Mouse (Mus musculus) urinary bladder, postnatal 25 days (tissue): ENCODE results near the gene Wasf2.
"Not testable (repeated sequence)": the region's sequence is repeated elsewhere in the genome, so short reads cannot be mapped to it uniquely, and the experiment has no call there.

Source experiments
- DNase-seq: peaks from one replicate; pipeline ENCODE4 v3.0.0; 2022; ENCODE audit warnings: low spot score

Wasf2 gene

GRCm38 (mm10) chr4:133129931-133130889 is at the start of gene Wasf2:
TSS of gene Wasf2 (plus strand) at chr4:133130505.
- peak; percentile 87 for DNase-seq

DNA sequence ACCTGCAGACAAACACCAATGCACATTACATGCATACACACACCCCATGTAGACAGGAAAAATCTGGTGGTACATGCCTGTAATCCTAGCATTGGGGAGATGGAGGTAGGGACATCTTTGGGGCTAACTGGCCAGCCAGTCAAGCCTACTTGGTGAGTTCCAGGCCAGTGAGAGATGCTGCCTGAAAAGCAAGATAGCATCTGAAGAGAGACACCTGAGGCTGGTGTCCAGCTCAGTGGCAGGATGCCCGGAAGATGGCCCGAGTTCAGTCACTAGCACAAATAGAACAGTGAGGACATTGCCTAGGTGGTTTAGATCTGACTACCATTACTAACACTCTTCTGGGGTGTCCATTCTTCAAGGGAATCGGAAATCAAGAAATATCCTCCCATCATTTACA is 49.4 kb upstream of the Wasf2 start:
- no peak for DNase-seq

DNA sequence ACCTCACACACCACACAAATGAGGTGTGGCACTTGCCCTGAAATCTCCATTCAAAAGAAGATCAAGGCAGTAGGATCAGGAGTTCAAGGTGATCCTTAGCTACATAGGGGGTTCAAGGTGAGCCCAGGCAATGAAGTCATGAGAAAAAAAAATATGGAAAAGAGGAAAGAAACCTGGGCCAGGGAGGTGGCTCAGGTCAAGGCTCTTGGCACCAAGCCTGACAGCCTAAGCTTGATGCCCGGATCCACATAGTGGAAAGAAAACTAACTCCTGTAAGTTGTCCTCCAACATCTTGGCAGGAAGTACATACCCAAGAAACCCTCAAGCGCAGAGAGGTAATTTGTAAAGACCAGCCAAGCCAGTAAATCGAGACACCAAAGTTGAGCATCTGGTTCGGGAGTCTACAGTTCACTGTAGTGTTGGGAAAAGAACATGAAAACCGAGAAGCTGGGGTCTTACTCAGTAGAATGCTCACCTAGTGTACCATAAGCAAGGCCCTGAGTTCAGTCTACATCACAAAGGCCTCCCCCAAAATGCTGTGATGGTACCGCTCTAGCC is 48.0 kb upstream of the Wasf2 start:
- DNase-seq = no peak

DNA sequence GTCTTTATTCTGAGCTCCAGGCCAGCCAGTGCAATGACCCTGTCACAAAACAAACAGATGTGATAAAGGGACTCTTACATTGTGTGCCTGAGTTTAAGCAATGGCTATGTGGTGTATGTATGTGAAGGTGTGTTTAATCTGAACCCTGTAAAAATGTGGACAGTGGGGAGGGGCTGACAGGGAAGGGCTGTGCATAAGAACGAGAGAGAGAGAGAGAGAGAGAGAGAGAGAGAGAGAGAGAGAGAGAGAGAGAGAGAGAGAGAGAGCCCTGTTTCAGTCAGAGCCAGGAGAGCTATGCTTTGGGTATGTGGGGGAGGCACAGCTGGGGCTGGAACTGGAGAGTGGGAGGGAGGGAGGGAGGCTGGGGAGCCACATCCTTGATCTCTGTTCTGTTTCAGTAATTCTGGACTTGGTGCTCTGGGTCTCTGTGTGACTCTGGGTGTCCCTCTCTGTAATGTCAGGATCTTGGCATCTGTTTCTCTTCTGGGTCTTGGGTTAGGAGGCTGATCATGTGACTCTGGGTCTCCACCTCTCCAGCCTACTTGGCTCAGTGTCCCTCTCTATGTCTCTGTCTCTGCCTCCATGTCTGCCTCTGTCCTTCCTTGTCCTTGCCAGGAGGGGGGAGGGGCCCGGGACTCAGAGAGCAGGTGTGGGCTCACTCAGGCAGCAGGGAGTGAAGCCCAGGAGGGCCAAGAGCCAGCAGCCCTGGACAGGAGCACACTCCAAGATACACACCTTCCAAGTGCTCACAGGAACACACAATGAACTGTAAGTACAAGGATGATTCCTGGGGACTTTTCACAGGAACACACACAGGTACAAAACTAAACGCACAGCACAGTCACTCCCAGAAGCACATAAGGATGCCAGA is 46.1 kb upstream of the Wasf2 start:
- no peak for DNase-seq

DNA sequence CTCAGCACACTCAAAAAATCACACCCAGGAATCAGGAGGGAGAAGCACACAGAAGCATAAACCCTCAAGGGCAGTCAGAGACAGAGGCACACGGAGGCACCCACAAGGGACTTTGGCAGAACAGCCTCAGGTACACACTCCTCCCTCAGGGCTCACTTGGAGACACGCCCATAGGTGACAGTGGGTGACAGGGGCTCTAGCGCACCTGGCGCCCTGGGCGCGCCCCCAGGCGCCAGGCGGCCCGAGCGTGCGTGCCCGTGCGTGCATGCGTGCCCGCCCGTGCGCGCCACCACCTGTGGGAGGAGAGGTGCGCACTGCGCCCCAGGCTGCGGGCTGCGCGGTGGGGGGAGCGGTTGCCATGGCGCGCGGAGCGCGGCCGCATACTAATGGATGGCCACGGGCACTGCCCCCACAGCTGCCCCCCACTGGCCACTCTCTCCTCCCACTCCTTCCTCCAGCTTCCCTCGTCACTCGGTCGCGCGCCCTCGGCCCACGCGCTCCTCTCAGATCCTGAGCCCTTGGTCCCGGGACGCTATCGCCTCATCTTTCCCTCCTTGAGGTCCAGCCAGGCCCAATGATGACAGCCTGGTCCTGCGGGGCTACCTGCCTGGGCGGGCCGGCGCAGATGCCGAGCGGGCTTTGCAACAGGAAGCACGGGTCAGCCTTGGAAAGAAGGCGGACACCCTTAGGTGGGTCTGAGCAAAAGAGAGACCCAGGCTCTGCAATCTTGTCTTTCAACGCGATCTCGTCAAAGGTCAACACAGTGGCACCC is 45.1 kb upstream of the Wasf2 start:
- peak; percentile 57 for DNase-seq

- no peak for DNase-seq
Measured at GRCm38 (mm10) chr4:133085783-133086342, 44.4 kb upstream of the Wasf2 start.

DNA sequence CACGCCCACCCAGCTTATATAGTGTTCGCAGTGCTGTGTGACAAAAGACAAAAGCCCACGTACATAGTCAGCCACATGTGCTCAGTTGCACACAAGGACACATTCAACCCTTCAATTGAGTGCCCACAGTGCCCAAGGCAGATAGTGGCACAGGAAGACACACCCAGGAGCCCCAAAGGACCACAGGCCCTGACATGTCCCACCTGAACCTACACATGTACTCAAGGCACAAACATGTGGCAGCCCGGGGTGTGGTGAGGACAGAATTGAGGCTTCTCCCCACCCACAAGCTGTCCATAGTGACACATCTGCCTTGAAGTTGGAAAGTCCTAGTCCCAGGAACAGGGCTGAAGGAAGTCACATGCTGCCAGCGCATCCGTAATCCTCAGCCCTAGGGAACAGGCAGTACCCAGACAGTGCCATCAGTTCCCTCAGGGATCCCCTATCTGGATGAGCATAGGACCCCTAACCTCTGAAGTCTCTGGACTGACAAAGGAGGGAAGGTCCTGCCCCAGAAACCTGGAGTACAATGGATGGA is 43.1 kb upstream of the Wasf2 start:
- no peak for DNase-seq

- DNase-seq = no peak
Measured at GRCm38 (mm10) chr4:133087835-133088234, 42.5 kb upstream of the Wasf2 start.

DNA sequence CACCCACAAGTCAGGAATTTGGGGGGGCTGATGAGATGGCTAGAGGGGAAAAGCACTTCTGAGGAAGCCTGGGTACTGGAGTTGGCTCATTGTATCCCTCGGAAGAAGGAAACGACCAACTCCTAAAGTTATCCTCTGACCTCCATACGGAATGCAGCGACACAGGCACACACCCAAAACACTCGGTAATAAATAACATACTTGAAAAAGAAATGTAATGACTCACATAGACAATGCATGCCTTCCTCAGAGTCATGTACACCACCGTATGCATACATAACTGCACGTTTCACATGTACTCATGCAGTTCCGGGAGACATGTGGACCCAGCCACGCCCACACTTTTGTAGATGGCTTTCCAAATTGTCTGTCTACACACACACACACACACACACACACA is 41.0 kb upstream of the Wasf2 start:
- no peak for DNase-seq

DNA sequence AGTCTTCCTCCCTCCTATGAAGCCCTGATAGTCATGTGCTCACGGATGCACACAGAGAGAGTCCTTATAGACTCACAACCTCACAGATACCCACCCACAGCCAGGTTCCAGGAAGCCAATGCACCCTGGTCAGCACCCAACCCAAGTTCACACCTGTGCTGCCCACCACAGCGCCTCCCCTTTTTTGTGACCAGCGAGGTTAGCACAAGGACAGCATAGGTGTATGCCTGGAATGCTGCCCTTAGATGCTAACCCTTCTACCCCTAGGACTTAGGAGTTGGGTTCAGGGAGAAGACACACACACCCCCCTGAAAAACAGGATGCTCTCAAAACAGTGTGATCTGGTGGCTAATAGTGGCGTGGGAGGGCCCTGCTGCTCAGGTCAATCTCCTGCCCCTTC is 40.5 kb upstream of the Wasf2 start:
- no peak for DNase-seq

DNA sequence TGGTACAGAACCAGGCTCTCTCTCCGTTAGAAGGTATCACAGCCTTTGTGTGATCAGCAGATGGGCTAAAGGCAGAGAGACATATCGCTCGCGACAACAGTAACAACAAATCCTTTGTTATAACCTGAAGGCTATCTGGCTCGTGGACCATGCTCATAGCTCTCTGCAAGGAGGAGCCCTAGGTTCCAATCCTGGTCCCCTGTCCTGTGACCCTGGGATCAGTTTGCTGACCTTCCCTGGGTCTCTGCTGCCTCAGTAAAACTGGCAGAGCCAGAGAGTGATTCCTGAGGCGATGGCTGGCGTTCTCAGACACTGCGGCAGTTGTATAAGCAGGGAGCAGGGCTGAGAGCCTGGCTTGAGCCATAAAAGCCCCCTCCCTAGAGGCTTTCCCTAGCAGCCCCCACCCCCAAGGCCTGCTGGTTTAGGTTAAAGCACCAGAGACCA is 40.0 kb upstream of the Wasf2 start:
- no peak for DNase-seq

DNA sequence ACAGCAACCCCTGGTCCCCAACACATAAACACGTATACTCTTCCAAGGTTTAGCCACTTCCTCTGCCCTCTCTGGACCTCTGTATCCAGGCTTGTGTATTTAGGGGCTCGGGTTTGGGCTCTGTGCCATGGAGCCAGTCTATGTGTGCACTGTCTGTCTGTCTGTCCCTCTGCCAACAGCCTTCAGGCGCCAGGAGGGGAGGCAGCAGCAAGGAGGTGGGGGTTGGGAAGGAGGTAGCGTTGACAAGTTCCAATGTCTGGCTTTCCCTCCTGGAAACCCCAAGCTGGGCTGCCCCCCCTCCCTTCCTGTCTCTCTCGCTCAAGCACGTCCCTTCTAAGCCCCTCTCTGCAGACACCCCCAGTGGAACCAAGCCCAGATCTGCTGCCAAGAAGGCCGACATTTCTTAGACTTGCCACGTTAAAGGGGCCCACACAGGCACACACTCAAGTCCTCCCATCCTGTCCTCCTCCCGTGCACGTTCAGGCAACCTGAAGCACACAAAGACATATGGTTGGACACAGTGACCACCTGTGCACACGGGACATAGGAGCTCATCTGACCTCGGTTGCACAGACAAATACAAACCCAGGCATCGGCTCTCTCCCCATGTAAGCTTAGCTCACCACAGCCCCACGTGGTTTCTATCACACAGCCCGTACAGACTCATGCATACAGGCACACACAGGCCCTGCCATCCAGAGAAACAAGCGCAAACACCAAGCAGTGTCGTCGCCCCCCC is 39.4 kb upstream of the Wasf2 start:
- no peak for DNase-seq

GRCm38 (mm10) chr4:133091459-133091785 is 38.9 kb upstream of the Wasf2 start:
- no peak for DNase-seq

- no peak for DNase-seq
Measured at GRCm38 (mm10) chr4:133092453-133092901, 37.8 kb upstream of the Wasf2 start.

GRCm38 (mm10) chr4:133093056-133093455 is 37.2 kb upstream of the Wasf2 start:
- DNase-seq = no peak

GRCm38 (mm10) chr4:133093481-133094033 is 36.7 kb upstream of the Wasf2 start:
- DNase-seq = no peak

DNA sequence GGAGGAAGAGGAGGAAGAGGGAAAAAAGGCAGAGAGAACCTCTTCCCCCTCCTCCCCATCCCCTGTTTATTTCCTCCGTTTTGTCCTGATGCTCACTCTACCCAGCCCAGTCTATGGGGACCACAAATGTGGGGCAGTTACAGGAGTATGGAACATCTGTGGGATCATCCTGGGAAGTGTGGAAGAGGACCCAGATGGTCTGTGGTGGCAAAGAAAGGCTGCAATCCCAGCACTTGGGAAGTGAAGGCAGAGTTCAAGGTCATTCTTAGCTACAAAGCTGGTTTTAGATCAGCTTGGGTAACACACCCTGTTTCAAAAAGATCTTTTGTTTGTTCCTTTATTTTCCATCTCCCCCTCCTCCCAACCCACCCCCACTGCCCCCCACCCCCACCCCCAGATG is 36.0 kb upstream of the Wasf2 start:
- no peak for DNase-seq

- DNase-seq = no peak
Measured at GRCm38 (mm10) chr4:133094936-133095733, 35.2 kb upstream of the Wasf2 start.

GRCm38 (mm10) chr4:133095734-133096065 is 34.6 kb upstream of the Wasf2 start:
- not testable (repeated sequence) for DNase-seq
